Comparison of ENCODE assay signal across 13 mouse cellular contexts in the genomic region with DNA sequence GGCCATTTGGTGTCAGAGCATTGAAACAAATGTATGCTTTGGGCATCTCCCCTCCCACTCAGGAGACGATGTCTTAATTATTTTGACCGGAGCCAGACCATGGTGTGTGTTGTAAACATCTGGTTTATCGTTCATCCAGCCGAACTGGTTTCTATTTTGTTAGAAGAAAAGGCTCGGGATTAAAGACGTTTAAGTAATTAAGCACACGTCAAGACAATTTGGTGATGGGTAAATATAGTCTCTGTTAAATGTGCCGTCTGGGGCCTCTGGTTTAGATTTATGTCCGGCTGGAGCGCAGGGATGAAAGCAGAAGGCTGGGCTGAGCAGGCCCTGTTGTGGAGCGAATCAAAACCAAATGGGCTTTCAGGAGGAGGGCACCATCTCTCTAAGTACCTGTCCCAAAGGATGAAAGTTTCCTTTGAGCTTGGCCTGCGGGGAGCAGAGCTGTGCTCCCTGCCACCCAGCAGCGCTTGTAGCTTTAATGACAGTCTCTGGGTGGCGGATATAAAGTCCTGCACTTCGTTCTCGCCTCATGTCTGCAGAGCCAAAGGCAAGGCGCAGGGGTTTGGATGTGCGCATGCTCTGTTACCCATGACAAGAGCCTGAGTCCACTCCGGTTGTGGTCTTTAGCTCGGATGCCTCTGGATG.
DNase-seq lines count a peak whose midpoint lies in the region; ATAC-seq and TF ChIP-seq lines count a peak whose summit lies in the region.
"Had no signal": no experiment of that assay in that cellular context is flagged by ENCODE, and none has a peak within 500 bp of the region (broad histone marks: within the 10 kb centered on the region; RNA-seq: fewer than 3 reads in every experiment).

No protein-coding gene starts in this region.

- WGBS in forebrain, embryonic 10.5 days: 36% methylated on average over 20 of the region's 20 CpGs
- WGBS in forebrain, embryonic 11.5 days: 36% methylated on average over 20 of the region's 20 CpGs
- 35% methylated on average over 20 of the region's 20 CpGs for WGBS in lung, postnatal 0 days
- 54% methylated on average over 20 of the region's 20 CpGs for WGBS in midbrain, embryonic 14.5 days

- H3K9me3 ChIP-seq in forebrain, embryonic 10.5 days: no peaks in the 10 kb centered on the region
- H3K9me3 ChIP-seq in forebrain, embryonic 11.5 days (ENCODE audit: control insufficient read depth, low read length): no peaks in the 10 kb centered on the region
- H3K9me3 ChIP-seq in lung, postnatal 0 days (ENCODE audit: low read length): no peaks in the 10 kb centered on the region
- H3K9me3 ChIP-seq in midbrain, embryonic 14.5 days (ENCODE audit: control insufficient read depth, low read length): no peaks in the 10 kb centered on the region
- H3K9me3 ChIP-seq: forebrain, embryonic 15.5 days had no signal

- no peaks in the 10 kb centered on the region for H3K36me3 ChIP-seq in forebrain, embryonic 10.5 days (replicated peaks)
- H3K36me3 ChIP-seq in forebrain, embryonic 11.5 days (ENCODE audit: control insufficient read depth, insufficient read depth, low read length): no peaks in the 10 kb centered on the region
- H3K36me3 ChIP-seq in lung, postnatal 0 days (ENCODE audit: insufficient read depth, low read length): no peaks in the 10 kb centered on the region
- no peaks in the 10 kb centered on the region for H3K36me3 ChIP-seq in midbrain, embryonic 14.5 days (ENCODE audit: control insufficient read depth, insufficient read depth, low read length)
- H3K36me3 ChIP-seq: forebrain, embryonic 15.5 days; G1E had no signal

- TF ChIP-seq EP300 in lung, postnatal 0 days (IDR thresholded peaks at IDR 0.05): no peak

- H3K27me3 ChIP-seq in forebrain, embryonic 10.5 days (ENCODE audit: poor library complexity, severe bottlenecking): 0 out of 2 replicates have a peak, but pooled peaks cover 2% of the 10 kb centered on the region
- no peaks in the 10 kb centered on the region for H3K27me3 ChIP-seq in forebrain, embryonic 11.5 days (ENCODE audit: control insufficient read depth, insufficient read depth, low read length)
- H3K27me3 ChIP-seq in lung, postnatal 0 days (replicated peaks; ENCODE audit: insufficient read depth, low read length): no peaks in the 10 kb centered on the region
- no peaks in the 10 kb centered on the region for H3K27me3 ChIP-seq in midbrain, embryonic 14.5 days (ENCODE audit: control insufficient read depth, insufficient read depth, low read length)
- H3K27me3 ChIP-seq: forebrain, embryonic 15.5 days had no signal

- H3K4me1 ChIP-seq in forebrain, embryonic 10.5 days: peaks cover 22% of the 10 kb centered on the region
- no peaks in the 10 kb centered on the region for H3K4me1 ChIP-seq in forebrain, embryonic 11.5 days (replicated peaks; ENCODE audit: control insufficient read depth, insufficient read depth, low read length)
- H3K4me1 ChIP-seq in lung, postnatal 0 days (ENCODE audit: insufficient read depth, low read depth, low read length): no peaks in the 10 kb centered on the region
- H3K4me1 ChIP-seq in midbrain, embryonic 14.5 days (ENCODE audit: control insufficient read depth, insufficient read depth, low read length): no peaks in the 10 kb centered on the region
- H3K4me1 ChIP-seq: forebrain, embryonic 15.5 days had no signal

- H3K9ac ChIP-seq in forebrain, embryonic 11.5 days (ENCODE audit: low read length): no peak overlapping the region
- H3K9ac ChIP-seq in lung, postnatal 0 days (replicated peaks; ENCODE audit: low read depth): no peak overlapping the region
- H3K9ac ChIP-seq in midbrain, embryonic 14.5 days (replicated peaks; ENCODE audit: low read length): no peak overlapping the region
- H3K9ac ChIP-seq: forebrain, embryonic 15.5 days had no signal

- H3K4me2 ChIP-seq in forebrain, embryonic 11.5 days (ENCODE audit: low read depth, low read length, severe bottlenecking): no peak overlapping the region
- H3K4me2 ChIP-seq in lung, postnatal 0 days (replicated peaks; ENCODE audit: low read depth, low read length): no peak overlapping the region; the same call in 1 of the 2 replicates
- no peak overlapping the region for H3K4me2 ChIP-seq in midbrain, embryonic 14.5 days (ENCODE audit: low read length)
- H3K4me2 ChIP-seq: forebrain, embryonic 15.5 days; liver, embryonic 11.5 days had no signal

- H3K27ac ChIP-seq in forebrain, embryonic 10.5 days: peak overlapping the region; percentile 58
- H3K27ac ChIP-seq in forebrain, embryonic 11.5 days (ENCODE audit: low read depth, low read length): no peak overlapping the region
- H3K27ac ChIP-seq in lung, postnatal 0 days (ENCODE audit: low read length): no peak overlapping the region
- H3K27ac ChIP-seq in midbrain, embryonic 14.5 days (replicated peaks; ENCODE audit: low read depth, low read length): no peak overlapping the region
- H3K27ac ChIP-seq: forebrain, embryonic 15.5 days had no signal

- ATAC-seq in forebrain, embryonic 11.5 days (replicated peaks; ENCODE audit: low FRiP score): no peak
- ATAC-seq in lung, postnatal 0 days: no peak
- no peak for ATAC-seq in midbrain, embryonic 14.5 days (ENCODE audit: low FRiP score, low TSS enrichment)
- ATAC-seq: forebrain, embryonic 15.5 days had no signal

- no peak for TF ChIP-seq CTCF in lung, postnatal 0 days (IDR thresholded peaks at IDR 0.05)

- H3K4me3 ChIP-seq in forebrain, embryonic 10.5 days: no peak overlapping the region
- H3K4me3 ChIP-seq in forebrain, embryonic 11.5 days (ENCODE audit: low read depth, low read length): no peak overlapping the region
- H3K4me3 ChIP-seq in lung, postnatal 0 days (ENCODE audit: low read depth, low read length): no peak overlapping the region
- no peak overlapping the region for H3K4me3 ChIP-seq in midbrain, embryonic 14.5 days (replicated peaks; ENCODE audit: low read depth, low read length)
- H3K4me3 ChIP-seq: forebrain, embryonic 15.5 days had no signal

- peak; percentile 16 for DNase-seq in forebrain, embryonic 10.5 days (ENCODE audit: extremely low spot score, low spot score)
- no peak for DNase-seq in forebrain, embryonic 11.5 days (ENCODE audit: low spot score)
- DNase-seq in lung, postnatal 0 days (ENCODE audit: low spot score): peak; percentile 6
- DNase-seq in lung, postnatal 36 days: no peak
- DNase-seq in midbrain, embryonic 14.5 days: peak; percentile 11
- DNase-seq in adrenal gland, postnatal 14 days: no peak
- DNase-seq in layer of hippocampus, postnatal 14 days (ENCODE audit: low spot score in 2 of 2): no peak
- DNase-seq in urinary bladder, postnatal 4 days (ENCODE audit: low spot score in 2 of 2): no peak
- DNase-seq: cerebellum, adult 8-10 months; thymus, postnatal 36 days had no signal

Comparison
In these comparisons a context has a peak if more than half of its experiments do, and no peak if none do; other contexts are left out.
1. DNase-seq: peak in forebrain, embryonic 10.5 days (single experiment), lung, postnatal 0 days (single experiment) and midbrain, embryonic 14.5 days (single experiment); none in forebrain, embryonic 11.5 days (single experiment), lung, postnatal 36 days (single experiment), adrenal gland, postnatal 14 days (single experiment), layer of hippocampus, postnatal 14 days (0 of 2) and urinary bladder, postnatal 4 days (0 of 2).